Comparison of ENCODE assay signal across 8 mouse cellular contexts in the genomic region with DNA sequence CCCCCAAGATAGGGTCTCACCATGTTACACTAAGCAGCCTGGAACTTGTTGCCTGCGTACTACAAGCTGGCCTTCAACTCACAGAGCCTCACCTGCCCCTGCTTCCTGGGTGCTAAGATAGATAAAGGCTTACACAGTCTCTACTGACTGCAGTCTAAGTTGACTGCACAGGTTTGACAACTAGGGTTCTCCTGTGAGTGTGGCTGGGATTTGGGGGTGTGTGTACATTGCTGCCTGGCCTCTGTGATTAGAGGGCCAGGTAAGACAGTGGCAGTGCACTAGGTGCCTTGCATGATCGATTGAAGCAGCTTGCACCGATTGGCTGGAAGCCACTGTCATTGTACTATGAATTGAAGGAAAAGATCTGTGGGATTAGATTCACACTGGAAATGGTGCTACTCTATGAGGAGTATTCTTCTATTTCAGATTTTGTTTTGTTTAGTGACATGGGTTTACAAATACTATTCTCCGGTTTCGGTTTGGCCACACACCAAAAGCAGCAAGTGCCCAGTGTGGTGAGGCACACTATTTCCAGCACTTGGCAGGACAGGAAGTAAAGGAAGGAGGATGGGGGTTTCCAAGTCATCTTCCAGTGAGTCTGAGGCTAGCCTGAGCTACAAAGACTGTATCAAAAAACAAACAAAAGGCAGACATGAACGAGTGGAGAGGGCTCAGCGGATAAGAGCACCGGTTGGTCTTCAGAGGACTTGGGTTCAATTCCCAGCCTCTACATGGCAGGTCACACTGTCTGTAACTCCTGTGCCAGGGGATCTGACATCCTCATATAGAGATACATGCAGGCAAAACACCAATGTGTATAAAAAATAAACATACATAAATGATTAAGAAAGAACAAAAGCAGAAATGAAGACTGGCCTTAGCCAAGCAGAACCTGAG. TPM values are rescaled to one million over a fixed set of nuclear protein-coding genes. Genes with fewer than 3 reads are reported as not detected.
DNase-seq lines count a peak whose midpoint lies in the region; ATAC-seq and TF ChIP-seq lines count a peak whose summit lies in the region.

No protein-coding gene starts in this region.

- intact Hi-C loops in gastrocnemius, postnatal 36 days (cut with DNase I) = loop anchor here (5.0 kb wide), 1 partner anchor 152 kb away; a partner anchor contains a TSS

- H3K4me1 ChIP-seq in kidney, adult 2 months (ENCODE audit: control insufficient read depth, insufficient read depth, low read length) = peaks cover 37% of the 10 kb centered on the region
- peaks cover 36% of the 10 kb centered on the region for H3K4me1 ChIP-seq in hindbrain, embryonic 16.5 days (ENCODE audit: control insufficient read depth, insufficient read depth, low read depth, low read length)

- no peaks in the 10 kb centered on the region for H3K36me3 ChIP-seq in kidney, adult 2 months (ENCODE audit: control insufficient read depth, insufficient read depth, low read length)
- no peaks in the 10 kb centered on the region for H3K36me3 ChIP-seq in hindbrain, embryonic 16.5 days (ENCODE audit: control insufficient read depth, insufficient read depth, low read length)

- peak; percentile 50 for DNase-seq in kidney, adult 2 months
- DNase-seq in kidney, postnatal 25 days = no peak
- peak; percentile 36 to 51 for DNase-seq in cerebellum, postnatal 10 days
- peak; percentile 70 for DNase-seq in lung, postnatal 25 days (ENCODE audit: low spot score)
- DNase-seq in MN1 (ENCODE audit: low spot score) = no peak
- DNase-seq in embryo, embryonic 11 days = no peak
- no peak for DNase-seq in gastrocnemius, postnatal 36 days

- peak overlapping the region; percentile 70 for H3K27ac ChIP-seq in kidney, adult 2 months (ENCODE audit: insufficient read depth, low read depth, low read length)
- H3K27ac ChIP-seq in hindbrain, embryonic 16.5 days (ENCODE audit: low read depth, low read length) = peak overlapping the region; percentile 59

- H3K27me3 ChIP-seq in kidney, adult 2 months (replicated peaks; ENCODE audit: control insufficient read depth, insufficient read depth, low read length) = no peaks in the 10 kb centered on the region
- no peaks in the 10 kb centered on the region for H3K27me3 ChIP-seq in hindbrain, embryonic 16.5 days (replicated peaks; ENCODE audit: control insufficient read depth, insufficient read depth, low read length)

- 41% methylated on average over 8 of the region's 8 CpGs for WGBS in kidney, adult 2 months
- WGBS in hindbrain, embryonic 16.5 days = 50% methylated on average over 8 of the region's 8 CpGs

- peak overlapping the region; percentile 53 for H3K9ac ChIP-seq in hindbrain, embryonic 16.5 days (ENCODE audit: low read depth, low read length)

- ATAC-seq in hindbrain, embryonic 16.5 days = peak; percentile 60

- H3K4me3 ChIP-seq in kidney, adult 2 months (ENCODE audit: insufficient read depth, low read depth, low read length) = peak overlapping the region; percentile 57
- H3K4me3 ChIP-seq in hindbrain, embryonic 16.5 days (ENCODE audit: low read length) = peak overlapping the region; percentile 70

- no peak for TF ChIP-seq POLR2A in kidney, adult 2 months (IDR thresholded peaks at IDR 0.05; ENCODE audit: low read depth, low read length)

- no peaks in the 10 kb centered on the region for H3K9me3 ChIP-seq in hindbrain, embryonic 16.5 days (ENCODE audit: control insufficient read depth, low read length)

- TF ChIP-seq CTCF in kidney, adult 2 months (conservative IDR thresholded peaks at IDR 0.05; ENCODE audit: insufficient read depth, insufficient read length, low read depth, low read length) = no peak

- peak overlapping the region; percentile 54 for H3K4me2 ChIP-seq in hindbrain, embryonic 16.5 days (ENCODE audit: low read length)

RNA-seq across cellular contexts. Expression of a gene that starts 7.9 kb away (rescaled TPM):
- 139 and 147 TPM in 2 replicates for polyA plus RNA-seq in kidney, adult 2 months (2012; rRNA removed)
- 419 and 449 TPM in 2 replicates for polyA plus RNA-seq in hindbrain, embryonic 16.5 days (2015; fragmentation: Nextera tagmentation; extraction: Ambion mirVana)
- 100 to 1,000 TPM; 217 to 221 TPM for total RNA-seq in gastrocnemius, postnatal 36 days (2021)

RNA-seq across cellular contexts. Expression of a gene that starts 46.3 kb away (rescaled TPM):
- 257 and 303 TPM in 2 replicates for polyA plus RNA-seq in kidney, adult 2 months (2012; rRNA removed)
- 4.6 and 4.7 TPM in 2 replicates for polyA plus RNA-seq in hindbrain, embryonic 16.5 days (2015; fragmentation: Nextera tagmentation; extraction: Ambion mirVana)
- 1 to 10 TPM; 1.7 to 1.9 TPM for total RNA-seq in gastrocnemius, postnatal 36 days (2021)

Comparison
In these comparisons a context has a peak if more than half of its experiments do, and no peak if none do; other contexts are left out.
1. DNase-seq: peak in kidney, adult 2 months (single experiment), cerebellum, postnatal 10 days (2 of 2) and lung, postnatal 25 days (single experiment); none in kidney, postnatal 25 days (0 of 2), MN1 (single experiment), embryo, embryonic 11 days (single experiment) and gastrocnemius, postnatal 36 days (0 of 2).
2. RNA of a gene that starts 46.3 kb away (polyA plus RNA-seq): 257 to 303 TPM in kidney, adult 2 months; 4.6 to 4.7 TPM in hindbrain, embryonic 16.5 days; every median in the first group is over 10 times any median in the second.